Mouse (Mus musculus) lung, postnatal 36 days (tissue): ENCODE measurements around the gene Slc41a3.

ENCODE experiments used
- DNase-seq: peaks from one replicate; pipeline ENCODE4 v3.0.0; 2022; ENCODE audit warnings: mixed read lengths

Gene Slc41a3

GRCm38 (mm10) chr6:90598197-90598596, 6.3 kb upstream of the Slc41a3 start:
- DNase-seq = no peak

DNA sequence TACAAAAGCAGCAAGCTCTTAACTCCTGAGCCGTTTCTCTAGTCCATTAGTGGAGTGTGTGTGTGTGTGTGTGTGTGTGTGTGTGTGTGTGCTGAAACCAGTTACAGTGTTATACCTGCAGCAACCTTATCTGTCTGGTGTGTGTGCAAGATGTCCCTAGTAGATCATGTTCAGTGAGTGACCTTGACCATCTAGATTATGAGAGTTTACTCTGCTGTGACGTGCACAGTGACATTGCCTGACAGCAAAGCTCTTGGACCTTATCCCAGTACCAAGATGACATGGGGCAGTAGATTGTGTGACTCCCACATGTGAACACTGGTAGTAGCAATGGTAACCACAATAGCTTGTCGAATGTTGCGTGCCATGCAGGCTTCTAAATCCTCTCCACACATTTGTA, 4.2 kb upstream of the Slc41a3 start:
- no peak for DNase-seq

DNA sequence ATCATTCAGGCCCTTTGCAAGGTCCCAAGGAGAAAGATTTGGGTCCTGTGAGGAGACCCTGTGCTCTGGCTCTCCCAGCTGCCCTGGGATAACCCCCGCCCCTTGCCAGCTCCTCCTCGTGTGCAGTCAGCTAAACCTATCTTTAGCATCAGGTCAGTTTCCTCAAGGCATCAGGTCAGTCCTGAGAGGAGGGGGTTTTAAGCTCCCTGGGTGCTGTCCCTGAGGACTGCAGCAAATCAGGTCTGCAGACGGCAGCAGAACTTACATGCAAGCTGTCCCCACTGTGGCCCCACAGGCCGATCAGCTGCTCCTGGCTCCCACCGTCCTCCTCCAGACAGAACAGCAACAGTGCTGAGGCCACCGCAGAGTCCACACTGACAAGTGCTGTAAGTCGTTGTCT, 2.8 kb upstream of the Slc41a3 start:
- DNase-seq = no peak

DNA sequence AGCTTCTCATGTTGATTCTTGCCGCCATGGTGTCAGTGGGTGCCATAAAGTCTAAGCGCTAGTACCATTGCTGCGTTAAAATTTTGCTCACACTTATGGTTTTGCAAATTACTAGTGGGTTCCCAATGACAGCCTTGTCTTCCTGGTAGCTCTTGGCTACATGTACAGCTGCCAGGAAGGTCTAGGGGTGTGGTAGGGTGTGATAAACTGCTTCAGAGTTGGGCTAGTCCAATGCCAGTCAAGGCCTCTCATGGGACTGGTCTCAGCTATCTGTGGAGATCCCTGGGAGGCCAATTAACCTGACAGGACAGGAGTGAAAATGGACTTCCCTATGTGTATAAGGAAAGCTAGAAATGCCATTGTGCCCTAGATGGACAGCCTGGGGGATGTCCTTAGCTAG, 2.2 kb upstream of the Slc41a3 start:
- DNase-seq = no peak

- DNase-seq = no peak
These were observed 1.4 kb upstream of the Slc41a3 start for GRCm38 (mm10) chr6:90603126-90603525.

GRCm38 (mm10) chr6:90604130-90604529, 395 bp upstream of the Slc41a3 start:
- peak; percentile 11 for DNase-seq

GRCm38 (mm10) chr6:90605298-90605665, 757 bp downstream of the Slc41a3 start:
- DNase-seq = no peak

- peak; percentile 82 for DNase-seq
These were observed 2.0 kb downstream of the Slc41a3 start for GRCm38 (mm10) chr6:90606538-90606937.

- peak; percentile 76 for DNase-seq
These were observed 2.7 kb downstream of the Slc41a3 start for GRCm38 (mm10) chr6:90607196-90607595.

DNA sequence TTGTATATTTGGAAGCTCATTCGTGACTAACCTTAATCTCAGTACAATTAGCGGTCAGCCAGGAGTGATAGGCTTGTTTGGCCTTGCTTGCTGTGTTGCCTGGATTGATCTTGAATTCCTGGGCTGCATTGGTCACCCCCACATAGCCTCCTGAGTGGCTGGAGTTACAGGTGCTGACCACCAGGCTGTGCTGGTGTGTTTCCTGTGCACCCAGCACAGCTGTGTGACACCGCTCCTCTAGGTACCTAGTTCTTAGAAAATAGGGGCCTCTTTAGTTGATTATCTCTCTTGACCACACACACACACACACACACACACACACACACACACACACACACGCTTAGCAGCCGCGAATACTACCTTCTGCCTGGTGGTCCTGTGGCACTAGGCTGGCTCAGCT, 3.7 kb downstream of the Slc41a3 start:
- DNase-seq = no peak

GRCm38 (mm10) chr6:90610248-90610647, 5.7 kb downstream of the Slc41a3 start:
- DNase-seq = no peak

DNA sequence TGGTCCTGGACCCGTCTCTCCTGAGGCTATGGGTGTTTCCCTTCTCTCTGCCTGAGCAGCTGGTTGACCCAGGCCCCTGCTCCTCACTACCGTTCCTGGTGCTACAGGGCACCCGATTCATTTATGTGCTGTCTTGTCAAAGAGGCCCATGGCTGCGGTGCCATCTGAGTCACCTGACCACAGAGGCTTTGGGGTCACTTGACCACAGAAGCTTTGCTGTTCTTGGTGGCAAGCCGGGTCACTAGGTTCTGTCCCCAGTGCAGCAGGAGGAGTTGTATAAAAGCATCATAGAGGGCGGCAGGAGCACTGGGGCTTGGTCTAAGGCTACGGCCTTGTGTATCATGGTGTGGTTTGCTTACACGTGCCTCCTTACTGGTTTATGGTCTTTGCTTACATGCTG, 8.8 kb downstream of the Slc41a3 start:
- no peak for DNase-seq

- DNase-seq = no peak
These were observed 10.8 kb downstream of the Slc41a3 start for GRCm38 (mm10) chr6:90615362-90615761.

- no peak for DNase-seq
These were observed 11.5 kb downstream of the Slc41a3 start for GRCm38 (mm10) chr6:90615991-90616390.

DNA sequence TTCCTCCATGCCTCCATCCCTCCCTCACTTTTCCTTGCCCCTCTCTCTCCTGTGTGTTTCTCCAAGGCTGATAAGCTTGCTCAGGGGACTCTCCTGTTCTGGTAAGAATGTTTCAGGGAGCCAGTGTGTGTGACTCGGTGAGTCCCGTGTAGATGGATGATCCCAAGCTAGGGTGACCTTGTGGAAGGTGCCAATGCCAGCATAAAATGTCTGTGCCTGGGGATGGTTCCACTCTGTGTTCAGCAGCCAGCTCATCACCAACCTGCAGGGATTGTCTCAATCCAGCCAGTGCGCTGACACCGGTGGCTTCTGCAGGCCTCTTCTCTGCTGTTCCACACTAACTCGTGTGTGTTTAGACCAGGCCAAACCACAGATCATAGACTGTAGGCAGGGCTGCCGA, 12.0 kb downstream of the Slc41a3 start:
- DNase-seq = no peak

GRCm38 (mm10) chr6:90618274-90618673, 13.7 kb downstream of the Slc41a3 start:
- no peak for DNase-seq

- peak; percentile 62 for DNase-seq
These were observed 14.5 kb downstream of the Slc41a3 start for GRCm38 (mm10) chr6:90618821-90619636.

DNA sequence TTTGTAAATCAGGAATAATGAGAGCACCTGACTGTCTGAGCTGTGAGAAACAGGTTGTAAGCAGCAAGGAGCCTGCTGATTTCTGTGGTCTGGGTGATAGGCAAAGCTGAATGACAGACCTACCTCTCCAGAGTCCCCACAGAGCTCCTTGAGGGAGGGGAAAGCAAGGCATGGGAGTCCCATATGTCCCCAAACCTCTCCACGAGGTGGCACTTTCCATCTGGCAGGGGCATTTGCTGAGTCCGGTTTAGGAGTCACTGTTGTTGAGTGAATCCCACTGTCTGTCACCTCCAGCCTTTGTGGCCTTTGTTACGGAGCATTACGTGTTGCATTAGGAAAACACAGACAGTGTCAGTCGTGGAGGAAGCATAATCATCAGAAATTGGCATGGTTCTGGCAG, 15.4 kb downstream of the Slc41a3 start:
- DNase-seq = no peak

DNA sequence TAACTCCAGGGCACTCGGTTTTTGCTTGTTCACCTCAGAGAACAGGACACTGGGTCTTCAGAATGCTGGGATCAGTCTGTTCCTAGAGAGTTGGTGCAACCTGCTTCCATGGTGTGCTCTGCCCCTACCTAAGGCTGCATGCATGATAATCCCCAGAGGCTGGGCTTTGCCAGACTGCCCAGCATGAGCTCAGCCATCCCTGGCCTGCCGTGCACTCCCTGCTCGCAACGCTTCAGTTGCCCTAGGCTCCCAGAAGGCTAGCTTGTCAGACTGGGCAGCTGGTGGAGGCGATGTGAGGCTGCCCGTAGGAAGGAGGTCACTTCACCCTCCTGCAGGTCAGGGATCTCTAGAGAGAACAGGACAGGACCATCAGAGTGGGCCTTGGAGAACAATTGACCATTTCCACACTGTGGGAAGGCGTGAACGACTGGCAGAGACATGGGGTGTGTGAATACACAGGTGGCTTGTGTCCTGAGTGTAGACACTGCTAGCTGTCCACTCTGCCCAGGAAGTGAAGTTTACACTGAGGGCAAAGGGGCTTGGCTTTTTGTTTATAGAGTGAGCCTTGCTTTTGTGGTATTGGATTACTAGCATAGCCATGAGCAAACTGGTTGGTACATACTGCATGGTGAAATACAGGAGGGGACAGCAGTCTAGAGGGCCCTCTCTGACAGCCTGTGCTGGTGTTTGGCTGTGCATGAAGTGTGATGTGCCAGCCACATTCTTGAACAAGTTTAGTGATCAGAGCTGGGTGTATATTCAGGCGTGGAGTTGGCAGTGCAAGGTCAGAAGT, 16.5 kb downstream of the Slc41a3 start:
- no peak for DNase-seq

- DNase-seq = no peak
These were observed 17.0 kb downstream of the Slc41a3 start for GRCm38 (mm10) chr6:90621584-90621890.

DNA sequence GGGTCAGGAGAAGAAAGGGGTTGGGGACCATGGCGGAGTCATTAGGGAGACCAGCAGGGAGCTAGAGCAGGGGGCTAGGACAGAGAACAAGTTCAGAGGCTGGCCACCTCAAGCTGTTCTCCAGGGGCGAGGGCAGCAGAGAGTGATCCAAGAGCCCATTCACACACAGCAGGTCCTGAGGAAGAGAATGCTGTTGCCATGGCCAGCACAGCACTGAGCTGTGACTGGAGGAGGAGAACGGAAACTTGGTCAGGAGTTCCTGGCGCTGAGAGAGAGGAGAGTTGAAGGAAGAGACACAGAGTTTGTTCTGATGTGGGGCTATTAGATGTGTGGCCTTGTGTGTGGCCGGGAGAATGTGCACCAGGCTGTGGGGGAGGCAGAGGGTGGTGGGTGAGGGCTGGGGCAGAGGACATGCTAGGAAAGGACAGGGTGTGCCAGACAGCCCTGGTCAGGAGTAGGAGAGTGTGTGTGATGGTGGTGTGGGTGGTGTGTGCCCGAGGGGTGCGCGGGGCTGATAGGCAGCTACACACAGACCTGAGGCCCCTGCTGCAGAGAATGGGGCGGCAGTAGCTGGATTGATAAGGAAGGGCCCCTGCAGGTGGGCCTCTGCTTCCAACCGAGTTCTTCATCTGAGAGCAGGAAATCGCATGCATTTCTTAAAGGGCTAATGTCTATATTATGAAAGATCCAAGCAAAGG, 18.4 kb downstream of the Slc41a3 start:
- no peak for DNase-seq

- no peak for DNase-seq
These were observed 18.9 kb downstream of the Slc41a3 start for GRCm38 (mm10) chr6:90623456-90623836.

DNA sequence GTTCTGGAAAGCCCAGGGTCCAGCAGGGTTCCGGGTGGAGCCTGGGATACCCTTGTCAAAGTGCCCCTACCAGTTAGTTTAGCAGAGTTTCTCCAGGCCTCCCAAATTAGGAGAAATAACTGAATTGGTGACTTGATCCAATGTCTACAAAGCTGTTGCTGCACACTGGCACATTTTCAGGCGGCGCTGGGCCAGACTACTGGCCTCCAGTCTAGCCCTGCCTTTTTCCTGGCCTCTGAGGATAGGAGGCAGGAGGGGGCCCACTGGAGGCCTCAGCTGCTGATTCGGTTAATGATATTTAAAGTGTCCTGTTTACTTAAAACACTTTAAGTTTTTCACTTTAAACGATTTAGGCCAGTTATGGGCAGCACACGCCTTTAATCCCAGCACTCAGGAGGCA, 19.7 kb downstream of the Slc41a3 start:
- DNase-seq = peak; percentile 72

GRCm38 (mm10) chr6:90624733-90625132, 20.2 kb downstream of the Slc41a3 start:
- peak; percentile 74 for DNase-seq
